Mouse (Mus musculus): ENCODE results near the gene Tmed2. TPM values are rescaled to one million over a fixed set of nuclear protein-coding genes. Genes with fewer than 3 reads are reported as not detected.

Gene Tmed2
- polyA plus RNA-seq, 1 experiment from 2014 or later = 446 TPM

- Histone ChIP-seq H3K4me1 (ENCODE audit: control insufficient read depth in 2 of 2, insufficient read depth in 2 of 2, low read length in 2 of 2) (peaks cover 7 to 19% of the 10 kb centered on the region in 2 experiments), H3K9me3 (ENCODE audit: control insufficient read depth, low read length) (no peaks in the 10 kb centered on the region), H3K27me3 (ENCODE audit: control insufficient read depth, insufficient read depth, low read length) (no peaks in the 10 kb centered on the region), H3K36me3 (ENCODE audit: control insufficient read depth, insufficient read depth, low read length) (peaks cover 70% of the 10 kb centered on the region), H3K4me3 (ENCODE audit: control insufficient read depth in 1 of 2, insufficient read depth in 1 of 2, low read depth in 1 of 2, low read length in 2 of 2) (no peak overlapping the region), H3K4me2 (ENCODE audit: low read length) (peak overlapping the region; percentile 21; the same call in 1 of the 2 replicates), H3K9ac (ENCODE audit: low read length) (peak overlapping the region; percentile 4; the same call in 1 of the 2 replicates), H3K27ac (replicated peaks in 1 of 2; ENCODE audit: control insufficient read depth in 1 of 2, insufficient read depth in 1 of 2, low read depth in 2 of 2, low read length in 2 of 2) (peak overlapping the region; percentile 12 to 68)
- 41% methylated on average over 12 of the region's 12 CpGs for WGBS
- ATAC-seq (ENCODE audit: insufficient number of reproducible peaks, insufficient read depth, low FRiP score, low read depth) = peak; percentile 84
Measured at GRCm38 (mm10) chr5:124509742-124510237, 30.7 kb upstream of the Tmed2 start.

DNA sequence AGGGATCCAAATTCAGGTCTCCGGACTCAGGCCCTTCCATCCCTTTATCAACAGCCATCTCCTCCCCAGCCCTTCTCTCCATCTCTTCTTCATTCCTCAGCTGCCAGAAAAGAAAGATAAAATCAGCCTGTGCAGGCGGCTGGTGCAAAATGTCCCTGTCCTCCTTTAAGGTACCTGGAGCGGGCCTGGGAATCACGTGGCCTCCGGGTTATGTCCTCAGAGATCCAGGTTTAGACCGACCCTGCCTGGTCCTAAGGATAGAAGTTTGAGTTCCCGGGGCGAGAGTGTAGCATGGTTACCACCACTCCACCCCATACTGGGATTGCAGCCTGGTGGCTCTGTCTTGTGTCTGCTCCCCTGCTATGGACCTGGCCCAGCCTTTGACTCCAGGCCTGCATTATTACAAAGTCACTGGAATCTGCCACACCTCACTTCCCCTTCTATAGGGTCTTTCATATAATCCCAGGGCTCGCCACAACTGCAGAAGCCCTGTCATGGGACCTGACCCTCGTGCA, 29.9 kb upstream of the Tmed2 start:
- no peak for ATAC-seq (ENCODE audit: insufficient number of reproducible peaks, insufficient read depth, low FRiP score, low read depth)
- Histone ChIP-seq H3K4me3 (ENCODE audit: control insufficient read depth in 1 of 2, insufficient read depth in 1 of 2, low read depth in 1 of 2, low read length in 2 of 2) (no peak overlapping the region), H3K36me3 (ENCODE audit: control insufficient read depth, insufficient read depth, low read length) (peaks cover 68% of the 10 kb centered on the region), H3K9ac (ENCODE audit: low read length) (no peak overlapping the region), H3K27ac (replicated peaks in 1 of 2; ENCODE audit: control insufficient read depth in 1 of 2, insufficient read depth in 1 of 2, low read depth in 2 of 2, low read length in 2 of 2) (0 out of 4 replicates have a peak overlapping the region, but pooled peaks of 1 of the 2 experiments have one; percentile 68), H3K4me1 (ENCODE audit: control insufficient read depth in 2 of 2, insufficient read depth in 2 of 2, low read length in 2 of 2) (peaks cover 7 to 19% of the 10 kb centered on the region in 2 experiments), H3K9me3 (ENCODE audit: control insufficient read depth, low read length) (no peaks in the 10 kb centered on the region), H3K27me3 (ENCODE audit: control insufficient read depth, insufficient read depth, low read length) (no peaks in the 10 kb centered on the region), H3K4me2 (ENCODE audit: low read length) (no peak overlapping the region)
- 80% methylated on average over 10 of the region's 10 CpGs for WGBS

DNA sequence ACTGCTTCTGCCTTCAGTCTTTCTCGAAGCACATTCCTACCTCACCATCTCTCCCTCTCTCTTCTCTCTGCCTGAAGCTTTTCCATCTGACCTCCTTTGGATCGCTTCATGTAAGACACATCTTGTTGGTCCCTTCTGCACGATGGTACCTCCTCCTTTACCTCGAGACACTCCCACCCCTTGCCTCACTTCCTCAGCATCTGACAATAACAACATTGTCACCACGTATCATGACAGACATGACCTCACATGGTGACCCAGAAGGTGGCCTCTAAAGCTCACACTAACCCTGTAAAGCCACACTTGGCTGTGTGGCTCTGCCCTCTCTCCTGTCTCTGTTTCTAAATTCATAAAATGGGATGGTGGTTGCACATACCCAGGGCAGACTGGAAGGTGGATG, 24.7 kb upstream of the Tmed2 start:
- Histone ChIP-seq H3K36me3 (ENCODE audit: control insufficient read depth, insufficient read depth, low read length) (peaks cover 61% of the 10 kb centered on the region), H3K9me3 (ENCODE audit: control insufficient read depth, low read length) (no peaks in the 10 kb centered on the region), H3K27me3 (ENCODE audit: control insufficient read depth, insufficient read depth, low read length) (no peaks in the 10 kb centered on the region), H3K4me1 (ENCODE audit: control insufficient read depth in 2 of 2, insufficient read depth in 2 of 2, low read length in 2 of 2) (peaks cover 0 to under 1% of the 10 kb centered on the region in 2 experiments; a peak in 1 of 4 replicates), H3K9ac (ENCODE audit: low read length) (no peak overlapping the region), H3K4me3 (ENCODE audit: control insufficient read depth in 1 of 2, insufficient read depth in 1 of 2, low read depth in 1 of 2, low read length in 2 of 2) (no peak overlapping the region), H3K27ac (replicated peaks in 1 of 2; ENCODE audit: control insufficient read depth in 1 of 2, insufficient read depth in 1 of 2, low read depth in 2 of 2, low read length in 2 of 2) (no peak overlapping the region), H3K4me2 (ENCODE audit: low read length) (no peak overlapping the region)
- 85% methylated on average over 5 of the region's 5 CpGs for WGBS
- no peak for ATAC-seq (ENCODE audit: insufficient number of reproducible peaks, insufficient read depth, low FRiP score, low read depth)

DNA sequence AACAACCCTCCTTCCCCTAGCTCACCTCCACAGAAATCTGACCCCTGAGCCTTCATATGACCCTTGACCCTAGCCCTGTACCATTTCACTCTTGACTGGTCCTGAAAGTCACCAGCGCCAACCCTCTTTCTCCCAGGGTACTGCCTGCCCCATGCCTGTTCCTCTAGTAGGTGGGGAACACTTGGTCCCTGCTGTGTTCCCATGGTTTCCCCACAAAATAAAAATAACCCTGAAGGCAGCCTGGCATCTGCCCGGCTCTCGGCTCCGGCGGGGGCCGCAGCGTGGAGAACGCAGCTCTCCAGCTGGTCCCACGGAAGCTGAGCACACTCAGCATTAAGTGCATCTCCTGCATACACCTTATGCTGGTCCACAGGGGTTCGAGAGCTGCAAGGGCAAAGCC, 21.8 kb upstream of the Tmed2 start:
- H3K4me2 ChIP-seq (ENCODE audit: low read length) = no peak overlapping the region
- no peaks in the 10 kb centered on the region for H3K9me3 ChIP-seq (ENCODE audit: control insufficient read depth, low read length)
- no peak overlapping the region for H3K9ac ChIP-seq (ENCODE audit: low read length)
- no peak for ATAC-seq (ENCODE audit: insufficient number of reproducible peaks, insufficient read depth, low FRiP score, low read depth)
- peaks cover 44% of the 10 kb centered on the region for H3K36me3 ChIP-seq (ENCODE audit: control insufficient read depth, insufficient read depth, low read length)
- 88% methylated on average over 10 of the region's 10 CpGs for whole genome bisulfite sequencing
- H3K4me3 ChIP-seq (ENCODE audit: control insufficient read depth in 1 of 2, insufficient read depth in 1 of 2, low read depth in 1 of 2, low read length in 2 of 2) = no peak overlapping the region
- H3K27ac ChIP-seq (replicated peaks in 1 of 2; ENCODE audit: control insufficient read depth in 1 of 2, insufficient read depth in 1 of 2, low read depth in 2 of 2, low read length in 2 of 2) = no peak overlapping the region
- H3K4me1 ChIP-seq (ENCODE audit: control insufficient read depth in 2 of 2, insufficient read depth in 2 of 2, low read length in 2 of 2) = no peaks in the 10 kb centered on the region
- H3K27me3 ChIP-seq (ENCODE audit: control insufficient read depth, insufficient read depth, low read length) = no peaks in the 10 kb centered on the region

DNA sequence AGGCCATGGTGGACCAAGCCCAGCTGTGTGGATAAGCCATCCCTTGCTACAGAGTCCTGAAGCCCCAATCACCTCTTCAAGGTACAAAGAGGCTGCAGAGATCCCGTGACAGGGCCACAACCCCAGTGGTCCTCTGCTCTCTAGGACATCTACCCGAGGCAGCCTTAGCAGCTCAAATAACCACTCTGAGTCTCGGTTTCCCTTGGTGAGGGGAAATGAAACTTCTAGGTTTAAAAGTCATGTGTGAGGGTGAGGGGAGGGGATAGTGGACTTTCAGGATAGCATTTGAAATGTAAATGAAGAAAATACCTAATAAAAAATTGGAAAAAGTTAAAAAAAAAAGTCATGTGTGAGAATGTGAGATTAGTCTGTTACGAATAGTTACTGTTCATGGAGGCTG, 18.9 kb upstream of the Tmed2 start:
- H3K9ac ChIP-seq (ENCODE audit: low read length) = no peak overlapping the region
- 82% methylated on average over 4 of the region's 4 CpGs for WGBS
- no peak overlapping the region for H3K27ac ChIP-seq (replicated peaks in 1 of 2; ENCODE audit: control insufficient read depth in 1 of 2, insufficient read depth in 1 of 2, low read depth in 2 of 2, low read length in 2 of 2)
- H3K27me3 ChIP-seq (ENCODE audit: control insufficient read depth, insufficient read depth, low read length) = no peaks in the 10 kb centered on the region
- H3K4me2 ChIP-seq (ENCODE audit: low read length) = no peak overlapping the region
- no peak overlapping the region for H3K4me3 ChIP-seq (ENCODE audit: control insufficient read depth in 1 of 2, insufficient read depth in 1 of 2, low read depth in 1 of 2, low read length in 2 of 2)
- no peaks in the 10 kb centered on the region for H3K9me3 ChIP-seq (ENCODE audit: control insufficient read depth, low read length)
- ATAC-seq (ENCODE audit: insufficient number of reproducible peaks, insufficient read depth, low FRiP score, low read depth) = no peak
- no peaks in the 10 kb centered on the region; a peak in 1 of 4 replicates for H3K4me1 ChIP-seq (ENCODE audit: control insufficient read depth in 2 of 2, insufficient read depth in 2 of 2, low read length in 2 of 2)
- peaks cover 35% of the 10 kb centered on the region for H3K36me3 ChIP-seq (ENCODE audit: control insufficient read depth, insufficient read depth, low read length)

GRCm38 (mm10) chr5:124523032-124523431, 17.5 kb upstream of the Tmed2 start:
- H3K4me2 ChIP-seq (ENCODE audit: low read length) = no peak overlapping the region
- no peak overlapping the region for H3K4me3 ChIP-seq (ENCODE audit: control insufficient read depth in 1 of 2, insufficient read depth in 1 of 2, low read depth in 1 of 2, low read length in 2 of 2)
- H3K36me3 ChIP-seq (ENCODE audit: control insufficient read depth, insufficient read depth, low read length) = peaks cover 31% of the 10 kb centered on the region
- H3K9me3 ChIP-seq (ENCODE audit: control insufficient read depth, low read length) = no peaks in the 10 kb centered on the region
- ATAC-seq (ENCODE audit: insufficient number of reproducible peaks, insufficient read depth, low FRiP score, low read depth) = no peak
- H3K27ac ChIP-seq (replicated peaks in 1 of 2; ENCODE audit: control insufficient read depth in 1 of 2, insufficient read depth in 1 of 2, low read depth in 2 of 2, low read length in 2 of 2) = no peak overlapping the region
- H3K4me1 ChIP-seq (ENCODE audit: control insufficient read depth in 2 of 2, insufficient read depth in 2 of 2, low read length in 2 of 2) = peaks cover 0 to under 1% of the 10 kb centered on the region in 2 experiments; a peak in 2 of 4 replicates
- H3K9ac ChIP-seq (ENCODE audit: low read length) = no peak overlapping the region
- 96% methylated on average over 8 of the region's 8 CpGs for WGBS
- H3K27me3 ChIP-seq (ENCODE audit: control insufficient read depth, insufficient read depth, low read length) = no peaks in the 10 kb centered on the region

DNA sequence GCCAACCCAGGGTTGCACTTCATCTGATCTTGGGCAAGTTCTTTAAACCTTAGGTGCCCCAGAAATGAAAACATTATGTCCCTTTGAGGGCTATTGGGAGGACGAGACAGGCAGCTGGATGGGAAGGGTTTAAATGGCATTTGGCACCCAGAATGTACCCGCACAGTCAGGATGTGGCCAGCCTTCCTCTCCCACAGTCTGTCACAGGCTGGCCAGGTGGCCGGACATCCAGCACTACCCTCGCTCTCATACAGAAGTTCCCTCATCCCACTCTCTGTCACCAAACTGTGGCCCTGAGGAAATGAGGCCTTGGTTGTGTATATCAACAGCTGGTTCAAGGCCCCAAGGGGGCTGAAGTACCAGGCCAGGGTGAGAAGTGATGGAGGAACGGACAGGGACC, 15.6 kb upstream of the Tmed2 start:
- WGBS = 90% methylated on average over 5 of the region's 5 CpGs
- Histone ChIP-seq H3K9ac (ENCODE audit: low read length) (no peak overlapping the region), H3K4me1 (ENCODE audit: control insufficient read depth in 2 of 2, insufficient read depth in 2 of 2, low read length in 2 of 2) (peaks cover 14 to 20% of the 10 kb centered on the region in 2 experiments), H3K27me3 (ENCODE audit: control insufficient read depth, insufficient read depth, low read length) (no peaks in the 10 kb centered on the region), H3K9me3 (ENCODE audit: control insufficient read depth, low read length) (no peaks in the 10 kb centered on the region), H3K27ac (replicated peaks in 1 of 2; ENCODE audit: control insufficient read depth in 1 of 2, insufficient read depth in 1 of 2, low read depth in 2 of 2, low read length in 2 of 2) (no peak overlapping the region), H3K36me3 (ENCODE audit: control insufficient read depth, insufficient read depth, low read length) (peaks cover 22% of the 10 kb centered on the region), H3K4me2 (ENCODE audit: low read length) (no peak overlapping the region), H3K4me3 (ENCODE audit: control insufficient read depth in 1 of 2, insufficient read depth in 1 of 2, low read depth in 1 of 2, low read length in 2 of 2) (no peak overlapping the region)
- no peak for ATAC-seq (ENCODE audit: insufficient number of reproducible peaks, insufficient read depth, low FRiP score, low read depth)

GRCm38 (mm10) chr5:124528351-124528750, 12.1 kb upstream of the Tmed2 start:
- peaks cover 9% of the 10 kb centered on the region; the same call in 1 of the 2 replicates for H3K36me3 ChIP-seq (ENCODE audit: control insufficient read depth, insufficient read depth, low read length)
- peak overlapping the region; percentile 72 to 85; a peak in 3 of 4 replicates for H3K4me3 ChIP-seq (ENCODE audit: control insufficient read depth in 1 of 2, insufficient read depth in 1 of 2, low read depth in 1 of 2, low read length in 2 of 2)
- peak overlapping the region; percentile 93 for H3K4me2 ChIP-seq (ENCODE audit: low read length)
- H3K9me3 ChIP-seq (ENCODE audit: control insufficient read depth, low read length) = no peaks in the 10 kb centered on the region
- H3K27me3 ChIP-seq (ENCODE audit: control insufficient read depth, insufficient read depth, low read length) = no peaks in the 10 kb centered on the region
- no peak for ATAC-seq (ENCODE audit: insufficient number of reproducible peaks, insufficient read depth, low FRiP score, low read depth)
- WGBS = 73% methylated on average over 4 of the region's 4 CpGs
- H3K27ac ChIP-seq (replicated peaks in 1 of 2; ENCODE audit: control insufficient read depth in 1 of 2, insufficient read depth in 1 of 2, low read depth in 2 of 2, low read length in 2 of 2) = peak overlapping the region; percentile 18 to 89; a peak in 2 of 4 replicates
- peak overlapping the region; percentile 88 for H3K9ac ChIP-seq (ENCODE audit: low read length)
- H3K4me1 ChIP-seq (ENCODE audit: control insufficient read depth in 2 of 2, insufficient read depth in 2 of 2, low read length in 2 of 2) = peaks cover 24 to 33% of the 10 kb centered on the region in 2 experiments
